Mouse (Mus musculus): ENCODE data around the gene Bcl6b.

Bcl6b gene

GRCm38 (mm10) chr11:70234497-70234896 lies 4.9 kb upstream of the Bcl6b start:
- no peak for ATAC-seq (ENCODE audit: insufficient number of reproducible peaks, low FRiP score, low TSS enrichment)

- no peak for ATAC-seq (ENCODE audit: insufficient number of reproducible peaks, low FRiP score, low TSS enrichment)
Observed at GRCm38 (mm10) chr11:70234037-70234436, 4.4 kb upstream of the Bcl6b start.

- no peak for ATAC-seq (ENCODE audit: insufficient number of reproducible peaks, low FRiP score, low TSS enrichment)
Observed at GRCm38 (mm10) chr11:70233016-70233415, 3.4 kb upstream of the Bcl6b start.

- no peak for ATAC-seq (ENCODE audit: insufficient number of reproducible peaks, low FRiP score, low TSS enrichment)
Observed at GRCm38 (mm10) chr11:70232546-70232945, 2.9 kb upstream of the Bcl6b start.

- no peak for ATAC-seq (ENCODE audit: insufficient number of reproducible peaks, low FRiP score, low TSS enrichment)
Observed at GRCm38 (mm10) chr11:70230239-70230727, 685 bp upstream of the Bcl6b start.

- no peak for ATAC-seq (ENCODE audit: insufficient number of reproducible peaks, low FRiP score, low TSS enrichment)
Observed at GRCm38 (mm10) chr11:70228828-70229227, 770 bp downstream of the Bcl6b start.

GRCm38 (mm10) chr11:70227661-70228245 lies 1.8 kb downstream of the Bcl6b start:
- no peak for ATAC-seq (ENCODE audit: insufficient number of reproducible peaks, low FRiP score, low TSS enrichment)

GRCm38 (mm10) chr11:70227126-70227525 lies 2.5 kb downstream of the Bcl6b start:
- ATAC-seq (ENCODE audit: insufficient number of reproducible peaks, low FRiP score, low TSS enrichment): no peak

- ATAC-seq (ENCODE audit: insufficient number of reproducible peaks, low FRiP score, low TSS enrichment): no peak
Observed at GRCm38 (mm10) chr11:70226602-70226890, 3.1 kb downstream of the Bcl6b start.

- ATAC-seq (ENCODE audit: insufficient number of reproducible peaks, low FRiP score, low TSS enrichment): no peak
Observed at GRCm38 (mm10) chr11:70225798-70226601, 3.6 kb downstream of the Bcl6b start.

- ATAC-seq (ENCODE audit: insufficient number of reproducible peaks, low FRiP score, low TSS enrichment): no peak
Observed at GRCm38 (mm10) chr11:70223724-70224123, 5.9 kb downstream of the Bcl6b start.

- ATAC-seq (ENCODE audit: insufficient number of reproducible peaks, low FRiP score, low TSS enrichment): no peak
Observed at GRCm38 (mm10) chr11:70221603-70222500, 7.7 kb downstream of the Bcl6b start.

- ATAC-seq (ENCODE audit: insufficient number of reproducible peaks, low FRiP score, low TSS enrichment): peak; percentile 84
Observed at GRCm38 (mm10) chr11:70220731-70221602, 8.6 kb downstream of the Bcl6b start, which contains the start of gene Slc16a13. Gene Slc16a13 (minus strand): TSS chr11:70221064.

GRCm38 (mm10) chr11:70220323-70220722 lies 9.3 kb downstream of the Bcl6b start:
- no peak for ATAC-seq (ENCODE audit: insufficient number of reproducible peaks, low FRiP score, low TSS enrichment)

- no peak for ATAC-seq (ENCODE audit: insufficient number of reproducible peaks, low FRiP score, low TSS enrichment)
Observed at GRCm38 (mm10) chr11:70219873-70220272, 9.7 kb downstream of the Bcl6b start.

- no peak for ATAC-seq (ENCODE audit: insufficient number of reproducible peaks, low FRiP score, low TSS enrichment)
Observed at GRCm38 (mm10) chr11:70218741-70219470, 10.7 kb downstream of the Bcl6b start.

- ATAC-seq (ENCODE audit: insufficient number of reproducible peaks, low FRiP score, low TSS enrichment): no peak
Observed at GRCm38 (mm10) chr11:70218039-70218438, 11.6 kb downstream of the Bcl6b start.

- ATAC-seq (ENCODE audit: insufficient number of reproducible peaks, low FRiP score, low TSS enrichment): no peak
Observed at GRCm38 (mm10) chr11:70216103-70216502, 13.5 kb downstream of the Bcl6b start.

GRCm38 (mm10) chr11:70215301-70215700 lies 14.3 kb downstream of the Bcl6b start:
- no peak for ATAC-seq (ENCODE audit: insufficient number of reproducible peaks, low FRiP score, low TSS enrichment)
